Mouse (Mus musculus): ENCODE results near the gene Cdca3. TPM values are rescaled to one million over a fixed set of nuclear protein-coding genes. Genes with fewer than 3 reads are reported as not detected.
"Not testable (repeated sequence)": the region's sequence is repeated elsewhere in the genome, so short reads cannot be mapped to it uniquely, and the experiment has no call there.

Gene Cdca3
- polyA plus RNA-seq, 1 experiment from 2014 or later, result 107 TPM

- Histone ChIP-seq H3K27me3 (replicated peaks; ENCODE audit: control insufficient read depth, insufficient read depth, low read length) (no peaks in the 10 kb centered on the region), H3K9ac (ENCODE audit: low read depth, low read length) (peak overlapping the region; percentile 9; the same call in 1 of the 2 replicates), H3K9me3 (ENCODE audit: control insufficient read depth, low read length) (no peaks in the 10 kb centered on the region), H3K27ac (replicated peaks; ENCODE audit: low read depth, low read length) (peak overlapping the region; percentile 90), H3K4me2 (ENCODE audit: low read depth, low read length) (peak overlapping the region; percentile 63), H3K4me1 (ENCODE audit: control insufficient read depth, insufficient read depth, low read length) (peaks cover 22% of the 10 kb centered on the region; the same call in 1 of the 2 replicates), H3K36me3 (ENCODE audit: control insufficient read depth, insufficient read depth, low read length) (peaks cover 13% of the 10 kb centered on the region), H3K4me3 (ENCODE audit: low read depth, low read length) (peak overlapping the region; percentile 42)
- DNase-seq (ENCODE audit: low spot score), result no peak
- WGBS, result 76% methylated on average over 7 of the region's 7 CpGs
- ATAC-seq (ENCODE audit: low read depth), result no peak
Measured at GRCm38 (mm10) chr6:124806446-124807140, 22.8 kb upstream of the Cdca3 start.

- DNase-seq (ENCODE audit: low spot score) (no peak), ATAC-seq (ENCODE audit: low read depth) (no peak)
- Histone ChIP-seq H3K4me1 (ENCODE audit: control insufficient read depth, insufficient read depth, low read length) (peaks cover 25% of the 10 kb centered on the region), H3K9ac (ENCODE audit: low read depth, low read length) (no peak overlapping the region), H3K36me3 (ENCODE audit: control insufficient read depth, insufficient read depth, low read length) (peaks cover 20% of the 10 kb centered on the region), H3K4me3 (ENCODE audit: low read depth, low read length) (no peak overlapping the region), H3K27me3 (replicated peaks; ENCODE audit: control insufficient read depth, insufficient read depth, low read length) (no peaks in the 10 kb centered on the region), H3K27ac (replicated peaks; ENCODE audit: low read depth, low read length) (no peak overlapping the region), H3K4me2 (ENCODE audit: low read depth, low read length) (no peak overlapping the region), H3K9me3 (ENCODE audit: control insufficient read depth, low read length) (no peaks in the 10 kb centered on the region)
- WGBS, result 71% methylated on average over 4 of the region's 4 CpGs
Measured at GRCm38 (mm10) chr6:124807366-124807765, 22.0 kb upstream of the Cdca3 start.

GRCm38 (mm10) chr6:124807986-124808357 lies 21.4 kb upstream of the Cdca3 start:
- Histone ChIP-seq H3K4me1 (ENCODE audit: control insufficient read depth, insufficient read depth, low read length) (peaks cover 25% of the 10 kb centered on the region), H3K36me3 (ENCODE audit: control insufficient read depth, insufficient read depth, low read length) (peaks cover 24% of the 10 kb centered on the region), H3K9ac (ENCODE audit: low read depth, low read length) (peak overlapping the region; percentile 78; the same call in 1 of the 2 replicates), H3K4me2 (ENCODE audit: low read depth, low read length) (peak overlapping the region; percentile 86), H3K27ac (replicated peaks; ENCODE audit: low read depth, low read length) (peak overlapping the region; percentile 92; the same call in 1 of the 2 replicates), H3K9me3 (ENCODE audit: control insufficient read depth, low read length) (no peaks in the 10 kb centered on the region), H3K4me3 (ENCODE audit: low read depth, low read length) (peak overlapping the region; percentile 65), H3K27me3 (replicated peaks; ENCODE audit: control insufficient read depth, insufficient read depth, low read length) (no peaks in the 10 kb centered on the region)
- ATAC-seq (ENCODE audit: low read depth) (no peak), DNase-seq (ENCODE audit: low spot score) (no peak)
- 79% methylated on average over 6 of the region's 6 CpGs for WGBS

- peak within 1 kb of the TSS; percentile 78 for H3K9ac ChIP-seq (ENCODE audit: low read depth, low read length)
- peak; percentile 84 for DNase-seq (ENCODE audit: low spot score)
- H3K4me3 ChIP-seq (ENCODE audit: low read depth, low read length), result peak within 1 kb of the TSS; percentile 65
- WGBS, result 4% methylated on average over 26 of the region's 29 CpGs
- H3K27ac ChIP-seq (replicated peaks; ENCODE audit: low read depth, low read length), result peak within 1 kb of the TSS; percentile 92
- no peaks in the 10 kb centered on the region for H3K27me3 ChIP-seq (replicated peaks; ENCODE audit: control insufficient read depth, insufficient read depth, low read length)
- H3K36me3 ChIP-seq (ENCODE audit: control insufficient read depth, insufficient read depth, low read length), result peaks cover 24% of the 10 kb centered on the region
- peaks cover 25% of the 10 kb centered on the region for H3K4me1 ChIP-seq (ENCODE audit: control insufficient read depth, insufficient read depth, low read length)
- peak within 1 kb of the TSS; percentile 86 for H3K4me2 ChIP-seq (ENCODE audit: low read depth, low read length)
- no peaks in the 10 kb centered on the region for H3K9me3 ChIP-seq (ENCODE audit: control insufficient read depth, low read length)
- ATAC-seq (ENCODE audit: low read depth), result peak; percentile 55
Measured at GRCm38 (mm10) chr6:124808358-124809012, 20.9 kb upstream of the Cdca3 start, which contains the start of gene Spsb2. Gene Spsb2 (plus strand): TSS chr6:124808661.

- H3K36me3 ChIP-seq (ENCODE audit: control insufficient read depth, insufficient read depth, low read length), result peaks cover 24% of the 10 kb centered on the region
- ATAC-seq (ENCODE audit: low read depth) (peak; percentile 20), DNase-seq (ENCODE audit: low spot score) (peak; percentile 88)
- 0% methylated on average over 31 of the region's 35 CpGs for WGBS
- peak overlapping the region; percentile 65 for H3K4me3 ChIP-seq (ENCODE audit: low read depth, low read length)
- H3K9me3 ChIP-seq (ENCODE audit: control insufficient read depth, low read length), result no peaks in the 10 kb centered on the region
- peak overlapping the region; percentile 92 for H3K27ac ChIP-seq (replicated peaks; ENCODE audit: low read depth, low read length)
- peak overlapping the region; percentile 78 for H3K9ac ChIP-seq (ENCODE audit: low read depth, low read length)
- H3K4me1 ChIP-seq (ENCODE audit: control insufficient read depth, insufficient read depth, low read length), result peaks cover 25% of the 10 kb centered on the region
- H3K27me3 ChIP-seq (replicated peaks; ENCODE audit: control insufficient read depth, insufficient read depth, low read length), result no peaks in the 10 kb centered on the region
- H3K4me2 ChIP-seq (ENCODE audit: low read depth, low read length), result peak overlapping the region; percentile 86
Measured at GRCm38 (mm10) chr6:124809052-124809774, 20.1 kb upstream of the Cdca3 start.

GRCm38 (mm10) chr6:124809775-124810538 lies 19.4 kb upstream of the Cdca3 start:
- peak overlapping the region; percentile 92 for H3K27ac ChIP-seq (replicated peaks; ENCODE audit: low read depth, low read length)
- peak overlapping the region; percentile 86 for H3K4me2 ChIP-seq (ENCODE audit: low read depth, low read length)
- no peaks in the 10 kb centered on the region for H3K27me3 ChIP-seq (replicated peaks; ENCODE audit: control insufficient read depth, insufficient read depth, low read length)
- DNase-seq (ENCODE audit: low spot score) (no peak), ATAC-seq (ENCODE audit: low read depth) (no peak)
- peaks cover 25% of the 10 kb centered on the region for H3K4me1 ChIP-seq (ENCODE audit: control insufficient read depth, insufficient read depth, low read length)
- 43% methylated on average over 13 of the region's 14 CpGs for WGBS
- peaks cover 24% of the 10 kb centered on the region for H3K36me3 ChIP-seq (ENCODE audit: control insufficient read depth, insufficient read depth, low read length)
- H3K9ac ChIP-seq (ENCODE audit: low read depth, low read length), result peak overlapping the region; percentile 78
- no peaks in the 10 kb centered on the region for H3K9me3 ChIP-seq (ENCODE audit: control insufficient read depth, low read length)
- H3K4me3 ChIP-seq (ENCODE audit: low read depth, low read length), result peak overlapping the region; percentile 65

- not testable (repeated sequence) for H3K27me3 ChIP-seq (replicated peaks; ENCODE audit: control insufficient read depth, insufficient read depth, low read length); DNase-seq (ENCODE audit: low spot score); ATAC-seq (ENCODE audit: low read depth); H3K4me3 ChIP-seq (ENCODE audit: low read depth, low read length); H3K27ac ChIP-seq (replicated peaks; ENCODE audit: low read depth, low read length); H3K9me3 ChIP-seq (ENCODE audit: control insufficient read depth, low read length); H3K9ac ChIP-seq (ENCODE audit: low read depth, low read length)
- Histone ChIP-seq H3K36me3 (ENCODE audit: control insufficient read depth, insufficient read depth, low read length) (peaks cover 24% of the 10 kb centered on the region), H3K4me1 (ENCODE audit: control insufficient read depth, insufficient read depth, low read length) (peaks cover 25% of the 10 kb centered on the region), H3K4me2 (ENCODE audit: low read depth, low read length) (peak overlapping the region; percentile 86)
- 77% methylated on average over 11 of the region's 11 CpGs for WGBS
Measured at GRCm38 (mm10) chr6:124810566-124811402, 18.6 kb upstream of the Cdca3 start.

Measured in embryonic facial prominence, embryonic 14.5 days (tissue).